Mouse (Mus musculus) olfactory bulb, adult 2 months (tissue): Measurements from ENCODE around the gene Oxld1. TPM values are rescaled to one million over a fixed set of nuclear protein-coding genes. Genes with fewer than 3 reads are reported as not detected.

ENCODE experiments used
- H3K27ac ChIP-seq: fragments of 200-500 bp; 2 replicates; pipeline ENCODE4 v1.5.1; 2012; ENCODE audit warnings: low read depth, low read length; ENCODE audit not compliant: insufficient read depth
- H3K4me1 ChIP-seq: fragments of 200-500 bp; 2 replicates; pipeline ENCODE4 v1.6.1; 2012; ENCODE audit warnings: low read length; ENCODE audit not compliant: control insufficient read depth, insufficient read depth
- H3K4me3 ChIP-seq: fragments of 200-500 bp; 2 replicates; pipeline ENCODE4 v1.5.1; 2012; ENCODE audit warnings: mild to moderate bottlenecking, low read depth, low read length, moderate library complexity; ENCODE audit not compliant: insufficient read depth
- CTCF ChIP-seq: fragments of 200-500 bp; IDR thresholded peaks from 2 replicates; pipeline ENCODE4 v1.5.1; 2012; ENCODE audit warnings: low read depth, mild to moderate bottlenecking, low read length, moderate library complexity; ENCODE audit not compliant: insufficient read depth
- POLR2A ChIP-seq: fragments of 200-500 bp; IDR thresholded peaks from 2 replicates; pipeline ENCODE4 v1.6.1; 2012; ENCODE audit warnings: mild to moderate bottlenecking, low read depth, low read length, moderate library complexity; ENCODE audit not compliant: insufficient read depth
- WGBS: fragments of 180-500 bp; shearing (Covaris S2); methylation state at CpG from one replicate; pipeline ENCODE4 v1.1.7; 2018; 5-methylcytosine and 5-hydroxymethylcytosine counted together
- polyA plus RNA-seq: library from polyadenylated mRNA; stranded (reverse); fragments of >200 nt; gene quantifications from 2 replicates; pipeline ENCODE4 v1.2.4, GENCODE M21; 2012; ENCODE audit warnings: low replicate concordance; ENCODE audit not compliant: missing spikeins, insufficient read depth, insufficient read length

Gene Oxld1
- polyA plus RNA-seq: not detected in 2 replicates

- Histone ChIP-seq H3K4me3 (peak within 1 kb of the TSS; percentile 67), H3K4me1 (peaks cover 8% of the 10 kb centered on the region), H3K27ac (peak within 1 kb of the TSS; percentile 59)
- TF ChIP-seq POLR2A: peak; percentile 92
- TF ChIP-seq CTCF: no peak
- WGBS: 3% methylated on average over 62 of the region's 62 CpGs
Observed at GRCm38 (mm10) chr11:120457772-120458751, at the start of gene Oxld1, which contains the start of gene Ccdc137. TSS of gene Oxld1 (minus strand) at chr11:120458068. TSS of gene Ccdc137 (plus strand) at chr11:120458115.

DNA sequence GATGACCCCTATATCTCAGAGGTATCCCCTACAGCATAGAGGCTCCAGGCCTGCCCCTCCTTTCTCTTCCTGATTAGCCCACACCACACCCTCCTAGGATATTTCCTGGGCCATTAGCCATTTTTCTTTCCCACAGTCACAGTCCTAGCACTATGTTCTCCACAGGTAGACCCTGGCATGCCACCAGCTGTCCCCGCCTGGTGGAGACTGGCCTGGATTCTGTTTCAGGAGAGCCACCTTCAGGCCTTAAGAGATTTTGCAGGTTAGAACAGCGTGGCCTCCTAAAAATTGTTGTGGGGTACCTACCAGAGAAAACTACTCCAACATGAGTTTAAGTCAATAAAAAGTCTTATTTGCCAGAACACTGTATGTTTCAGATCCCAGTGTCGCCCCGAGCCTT is 49.0 kb upstream of the Oxld1 start:
- H3K4me3 ChIP-seq: no peak overlapping the region
- H3K27ac ChIP-seq: no peak overlapping the region
- 69% methylated on average over 4 of the region's 4 CpGs for WGBS
- peaks cover 5% of the 10 kb centered on the region for H3K4me1 ChIP-seq
- TF ChIP-seq POLR2A: no peak
- no peak for TF ChIP-seq CTCF

DNA sequence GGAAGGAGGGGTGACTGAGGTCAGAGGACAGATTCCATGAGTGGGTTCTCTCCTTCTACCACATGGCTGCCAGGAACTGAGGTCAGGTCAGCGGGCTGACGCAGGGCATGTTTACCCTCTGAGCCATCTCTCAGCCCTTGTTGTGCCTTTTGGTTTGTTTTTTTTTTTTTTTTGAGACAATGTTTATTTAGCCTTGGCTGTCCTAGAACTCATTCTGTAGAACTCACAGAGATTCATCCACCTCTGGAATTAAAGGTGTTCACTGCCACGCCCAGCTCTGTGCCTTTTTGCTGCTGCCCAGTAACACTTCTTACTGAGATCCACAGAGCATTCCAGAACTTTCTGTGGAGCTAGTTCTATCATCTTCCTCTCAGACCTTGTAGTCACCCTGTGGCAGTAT is 47.8 kb upstream of the Oxld1 start:
- peaks cover 3% of the 10 kb centered on the region for H3K4me1 ChIP-seq
- 98% methylated on average over 3 of the region's 3 CpGs for WGBS
- no peak overlapping the region for H3K4me3 ChIP-seq
- TF ChIP-seq POLR2A (no peak), CTCF (no peak)
- no peak overlapping the region for H3K27ac ChIP-seq

- no peak overlapping the region for H3K27ac ChIP-seq
- 88% methylated on average over 4 of the region's 4 CpGs for WGBS
- no peaks in the 10 kb centered on the region for H3K4me1 ChIP-seq
- no peak for TF ChIP-seq POLR2A
- no peak for TF ChIP-seq CTCF
- H3K4me3 ChIP-seq: no peak overlapping the region
Observed at GRCm38 (mm10) chr11:120501701-120502100, 43.8 kb upstream of the Oxld1 start.

DNA sequence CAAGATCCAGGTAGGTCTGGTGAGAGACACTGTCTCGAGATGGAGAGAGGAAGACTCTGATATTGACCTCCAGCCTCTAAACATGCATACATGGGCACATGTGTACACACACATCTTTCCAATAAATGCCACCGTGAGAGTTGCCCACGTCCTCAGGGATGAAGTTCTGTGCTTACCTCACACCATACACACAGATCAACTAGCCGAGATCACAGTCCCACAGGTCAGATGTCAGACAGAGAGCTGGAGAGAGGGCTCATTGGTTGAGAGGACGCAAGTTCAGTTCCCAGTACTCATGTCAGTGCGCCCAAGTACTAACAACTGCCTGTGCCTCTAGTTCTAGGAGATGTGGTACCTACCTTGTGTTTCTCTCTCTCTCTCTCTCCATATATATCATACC is 43.1 kb upstream of the Oxld1 start:
- H3K27ac ChIP-seq: no peak overlapping the region
- TF ChIP-seq POLR2A (no peak), CTCF (no peak)
- WGBS: 56% methylated on average over 6 of the region's 6 CpGs
- H3K4me1 ChIP-seq: no peaks in the 10 kb centered on the region
- no peak overlapping the region for H3K4me3 ChIP-seq

DNA sequence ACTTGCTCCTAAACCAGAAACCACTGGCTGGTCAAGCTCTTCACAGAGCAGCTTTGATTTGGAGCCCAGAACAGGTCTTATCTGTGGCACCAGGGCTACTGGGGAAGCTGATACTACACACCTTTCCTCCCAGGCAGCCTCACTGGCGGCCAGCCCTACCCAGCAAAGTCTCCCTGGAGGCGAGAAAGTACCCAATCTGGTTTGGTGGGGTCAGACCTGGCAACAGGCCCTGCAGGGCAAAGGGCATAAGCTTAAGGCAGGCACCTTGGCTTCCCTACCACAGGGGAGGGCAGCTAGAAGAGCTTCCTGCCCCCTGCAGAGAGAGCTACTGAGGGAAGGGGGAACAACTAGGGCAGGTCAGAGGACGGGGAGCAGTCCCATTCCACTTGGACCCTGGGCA is 42.5 kb upstream of the Oxld1 start:
- H3K27ac ChIP-seq: no peak overlapping the region
- WGBS: 27% methylated on average over 3 of the region's 3 CpGs
- H3K4me1 ChIP-seq: no peaks in the 10 kb centered on the region
- TF ChIP-seq CTCF: no peak
- TF ChIP-seq POLR2A: no peak
- no peak overlapping the region for H3K4me3 ChIP-seq

- TF ChIP-seq POLR2A (no peak), CTCF (no peak)
- 76% methylated on average over 6 of the region's 6 CpGs for WGBS
- H3K4me1 ChIP-seq: no peaks in the 10 kb centered on the region
Observed at GRCm38 (mm10) chr11:120499894-120500293, 42.0 kb upstream of the Oxld1 start.

GRCm38 (mm10) chr11:120498891-120499290 is 41.0 kb upstream of the Oxld1 start:
- TF ChIP-seq CTCF: no peak
- no peak for TF ChIP-seq POLR2A
- H3K4me3 ChIP-seq: no peak overlapping the region
- no peak overlapping the region for H3K27ac ChIP-seq
- H3K4me1 ChIP-seq: no peaks in the 10 kb centered on the region
- 87% methylated on average over 5 of the region's 5 CpGs for WGBS

More at GRCm38 (mm10) chr11:120499894-120500293, 42.0 kb upstream of the Oxld1 start:
- Histone ChIP-seq H3K4me3 (no peak overlapping the region), H3K27ac (no peak overlapping the region)

- TF ChIP-seq POLR2A: no peak
- TF ChIP-seq CTCF: no peak
- Histone ChIP-seq H3K4me3 (no peak overlapping the region), H3K4me1 (no peaks in the 10 kb centered on the region), H3K27ac (no peak overlapping the region)
- WGBS: 90% methylated on average over 12 of the region's 12 CpGs
Observed at GRCm38 (mm10) chr11:120498226-120498625, 40.4 kb upstream of the Oxld1 start.
